Mouse (Mus musculus): Measurements from ENCODE around the gene Loxl3.

The Loxl3 gene

GRCm38 (mm10) chr6:83049367-83049766 is 15.4 kb downstream of the Loxl3 start:
- peaks cover 23% of the 10 kb centered on the region for H3K36me3 ChIP-seq (ENCODE audit: insufficient read depth, low read length)
- peaks cover 34% of the 10 kb centered on the region for H3K27me3 ChIP-seq (ENCODE audit: insufficient read depth, low read length)
- H3K4me3 ChIP-seq (replicated peaks; ENCODE audit: low read length): peak overlapping the region; percentile 43
- H3K9me3 ChIP-seq (ENCODE audit: low read length): peaks cover 4% of the 10 kb centered on the region; the same call in 1 of the 2 replicates
- TF ChIP-seq POU5F1 (IDR thresholded peaks at IDR 0.05; ENCODE audit: borderline replicate concordance, low read length) (no peak), CTCF (conservative IDR thresholded peaks at IDR 0.05; ENCODE audit: low read length) (no peak), NANOG (IDR thresholded peaks at IDR 0.05; ENCODE audit: borderline replicate concordance, low read length) (no peak)
- H3K4me1 ChIP-seq (replicated peaks; ENCODE audit: low read depth, low read length): peaks cover 36% of the 10 kb centered on the region

DNA sequence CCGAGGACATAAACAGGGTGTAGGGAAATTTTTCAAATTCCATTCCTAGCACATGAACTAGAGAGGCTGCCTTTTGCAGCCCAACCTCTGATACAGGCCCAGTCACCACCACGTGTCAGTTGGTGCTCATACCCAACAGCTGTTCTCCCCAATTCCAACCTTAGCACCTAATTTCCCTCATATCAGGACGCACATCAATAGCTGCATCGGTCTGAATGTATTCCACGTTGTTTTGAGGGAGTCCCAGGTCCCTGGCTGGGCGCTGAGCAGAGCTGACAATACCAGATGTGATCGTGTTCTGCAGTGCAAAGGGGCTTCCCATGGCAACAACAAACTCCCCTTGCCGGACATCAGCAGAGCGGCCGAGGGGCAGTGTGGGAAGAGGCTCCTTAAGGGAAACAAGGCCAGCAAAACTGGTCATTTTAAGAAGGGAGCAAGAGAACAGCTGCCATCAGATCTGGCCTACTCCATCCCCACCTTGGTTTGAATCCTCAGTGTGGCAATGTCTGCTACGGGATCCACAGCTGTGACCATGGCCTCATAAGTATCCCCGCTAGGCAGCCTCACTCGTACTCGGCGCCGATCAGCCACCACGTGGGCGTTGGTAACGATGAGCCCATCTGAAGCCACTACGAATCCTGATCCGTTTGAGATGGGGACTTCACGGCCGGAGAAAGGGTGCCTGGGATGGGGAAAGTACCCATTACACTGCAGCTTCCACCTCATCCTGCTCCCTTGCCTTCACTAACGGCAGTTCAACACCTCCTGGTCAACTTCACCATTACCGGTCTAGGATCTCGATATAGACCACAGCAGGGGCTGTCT is 19.4 kb downstream of the Loxl3 start:
- no peak for TF ChIP-seq CTCF (conservative IDR thresholded peaks at IDR 0.05; ENCODE audit: low read length)
- TF ChIP-seq NANOG (IDR thresholded peaks at IDR 0.05; ENCODE audit: borderline replicate concordance, low read length): no peak
- no peak for TF ChIP-seq POU5F1 (IDR thresholded peaks at IDR 0.05; ENCODE audit: borderline replicate concordance, low read length)
- Histone ChIP-seq H3K27me3 (ENCODE audit: insufficient read depth, low read length) (peaks cover 10% of the 10 kb centered on the region), H3K9me3 (ENCODE audit: low read length) (no peaks in the 10 kb centered on the region), H3K4me1 (replicated peaks; ENCODE audit: low read depth, low read length) (peaks cover 61% of the 10 kb centered on the region), H3K36me3 (ENCODE audit: insufficient read depth, low read length) (peaks cover 45% of the 10 kb centered on the region), H3K4me3 (replicated peaks; ENCODE audit: low read length) (peak overlapping the region; percentile 99)

GRCm38 (mm10) chr6:83054074-83054851 is 20.3 kb downstream of the Loxl3 start, which contains the start of gene Aup1:
Aup1 (plus strand) TSS chr6:83054521.
- Histone ChIP-seq H3K9me3 (ENCODE audit: low read length) (no peaks in the 10 kb centered on the region), H3K4me1 (replicated peaks; ENCODE audit: low read depth, low read length) (peaks cover 61% of the 10 kb centered on the region), H3K4me3 (replicated peaks; ENCODE audit: low read length) (peak within 1 kb of the TSS; percentile 99), H3K36me3 (ENCODE audit: insufficient read depth, low read length) (peaks cover 45% of the 10 kb centered on the region), H3K27me3 (ENCODE audit: insufficient read depth, low read length) (peaks cover 1% of the 10 kb centered on the region; the same call in 1 of the 2 replicates)
- TF ChIP-seq POU5F1 (IDR thresholded peaks at IDR 0.05; ENCODE audit: borderline replicate concordance, low read length) (no peak), CTCF (conservative IDR thresholded peaks at IDR 0.05; ENCODE audit: low read length) (no peak), NANOG (IDR thresholded peaks at IDR 0.05; ENCODE audit: borderline replicate concordance, low read length) (no peak)

DNA sequence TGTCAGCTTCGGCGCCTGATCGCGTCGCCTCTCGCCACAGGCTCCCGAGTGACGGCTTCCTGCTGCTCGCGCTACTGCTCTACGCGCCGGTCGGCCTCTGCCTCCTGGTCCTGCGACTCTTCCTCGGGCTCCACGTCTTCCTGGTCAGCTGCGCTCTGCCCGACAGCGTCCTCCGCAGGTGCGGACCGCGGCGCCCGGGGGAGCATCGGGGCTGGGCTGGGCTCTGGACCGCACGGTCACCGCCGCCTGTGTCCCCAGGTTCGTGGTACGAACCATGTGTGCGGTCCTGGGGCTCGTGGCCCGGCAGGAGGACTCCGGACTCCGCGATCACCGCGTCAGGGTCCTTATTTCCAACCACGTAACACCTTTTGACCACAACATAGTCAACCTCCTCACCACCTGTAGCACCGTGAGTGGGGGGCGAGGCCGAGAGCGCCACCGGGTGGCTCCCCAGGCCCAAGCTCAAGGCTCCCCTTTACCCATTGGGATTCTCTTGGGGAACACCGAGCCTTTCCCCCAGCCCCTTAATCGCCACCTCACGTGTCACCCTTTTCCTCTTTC is 21.0 kb downstream of the Loxl3 start, which contains the start of gene Htra2:
TSS of gene Htra2 (minus strand) at position 403 of the 561 bp plus-strand sequence.
- Histone ChIP-seq H3K27me3 (ENCODE audit: insufficient read depth, low read length) (peaks cover 2% of the 10 kb centered on the region; the same call in 1 of the 2 replicates), H3K4me1 (replicated peaks; ENCODE audit: low read depth, low read length) (peaks cover 54% of the 10 kb centered on the region), H3K4me3 (replicated peaks; ENCODE audit: low read length) (peak within 1 kb of the TSS; percentile 99), H3K36me3 (ENCODE audit: insufficient read depth, low read length) (peaks cover 45% of the 10 kb centered on the region), H3K9me3 (ENCODE audit: low read length) (no peaks in the 10 kb centered on the region)
- TF ChIP-seq POU5F1 (IDR thresholded peaks at IDR 0.05; ENCODE audit: borderline replicate concordance, low read length): no peak

- Histone ChIP-seq H3K9me3 (ENCODE audit: low read length) (no peaks in the 10 kb centered on the region), H3K36me3 (ENCODE audit: insufficient read depth, low read length) (peaks cover 22% of the 10 kb centered on the region), H3K27me3 (ENCODE audit: insufficient read depth, low read length) (peaks cover 16% of the 10 kb centered on the region), H3K4me3 (replicated peaks; ENCODE audit: low read length) (peak within 1 kb of the TSS; percentile 43), H3K4me1 (replicated peaks; ENCODE audit: low read depth, low read length) (peaks cover 47% of the 10 kb centered on the region)
- no peak for TF ChIP-seq CTCF (conservative IDR thresholded peaks at IDR 0.05; ENCODE audit: low read length)
- TF ChIP-seq NANOG (IDR thresholded peaks at IDR 0.05; ENCODE audit: borderline replicate concordance, low read length): no peak
- TF ChIP-seq POU5F1 (IDR thresholded peaks at IDR 0.05; ENCODE audit: borderline replicate concordance, low read length): no peak
Measured at GRCm38 (mm10) chr6:83057790-83058189, 23.8 kb downstream of the Loxl3 start, which contains the start of gene Dqx1. Dqx1 (plus strand) TSS chr6:83057844.

DNA sequence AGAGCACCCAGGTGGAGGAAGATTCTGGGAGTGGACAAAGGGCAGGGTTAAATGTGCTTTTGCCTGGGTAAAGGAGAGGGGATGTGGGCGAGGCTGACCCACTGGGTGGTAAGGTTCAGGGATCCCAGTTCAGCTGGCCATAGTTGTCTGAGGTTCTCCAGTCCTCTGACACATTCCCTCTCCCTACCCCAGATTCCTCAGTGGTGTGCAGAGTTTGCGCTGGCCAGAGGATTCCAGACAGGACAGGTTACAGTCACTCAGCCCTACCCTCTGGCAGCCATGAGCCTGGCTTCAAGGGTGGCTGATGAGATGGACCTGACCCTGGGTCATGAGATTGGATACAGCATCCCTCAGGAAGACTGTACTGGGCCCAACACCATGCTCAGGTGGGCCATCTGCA is 24.8 kb downstream of the Loxl3 start:
- H3K27me3 ChIP-seq (ENCODE audit: insufficient read depth, low read length): peaks cover 25% of the 10 kb centered on the region
- H3K4me3 ChIP-seq (replicated peaks; ENCODE audit: low read length): peak overlapping the region; percentile 43
- no peaks in the 10 kb centered on the region for H3K9me3 ChIP-seq (ENCODE audit: low read length)
- TF ChIP-seq CTCF (conservative IDR thresholded peaks at IDR 0.05; ENCODE audit: low read length): no peak
- no peak for TF ChIP-seq NANOG (IDR thresholded peaks at IDR 0.05; ENCODE audit: borderline replicate concordance, low read length)
- no peak for TF ChIP-seq POU5F1 (IDR thresholded peaks at IDR 0.05; ENCODE audit: borderline replicate concordance, low read length)
- peaks cover 22% of the 10 kb centered on the region for H3K36me3 ChIP-seq (ENCODE audit: insufficient read depth, low read length)
- peaks cover 38% of the 10 kb centered on the region for H3K4me1 ChIP-seq (replicated peaks; ENCODE audit: low read depth, low read length)

DNA sequence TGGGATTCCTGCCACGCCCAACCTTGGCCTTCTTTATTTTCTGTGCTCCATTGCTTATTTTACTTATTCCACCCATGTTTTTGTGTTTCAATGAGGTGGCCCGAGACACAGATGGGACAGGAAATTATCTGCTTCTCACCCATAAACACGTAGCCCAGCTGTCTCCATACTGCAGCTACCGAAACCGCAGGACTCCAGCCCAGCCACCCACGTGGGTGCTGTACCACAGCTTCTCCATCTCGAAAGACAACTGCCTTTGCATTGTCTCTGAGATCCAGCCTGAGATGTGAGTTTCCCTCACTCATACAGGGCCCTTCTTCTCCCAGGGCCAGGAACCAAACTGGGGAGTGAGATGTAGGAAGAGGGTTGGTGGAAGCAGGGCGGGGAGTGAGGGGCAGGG is 32.0 kb downstream of the Loxl3 start:
- H3K9me3 ChIP-seq (ENCODE audit: low read length): no peaks in the 10 kb centered on the region
- TF ChIP-seq CTCF (conservative IDR thresholded peaks at IDR 0.05; ENCODE audit: low read length) (no peak), POU5F1 (IDR thresholded peaks at IDR 0.05; ENCODE audit: borderline replicate concordance, low read length) (no peak), NANOG (IDR thresholded peaks at IDR 0.05; ENCODE audit: borderline replicate concordance, low read length) (no peak)
- peaks cover 53% of the 10 kb centered on the region for H3K4me1 ChIP-seq (replicated peaks; ENCODE audit: low read depth, low read length)
- no peaks in the 10 kb centered on the region for H3K36me3 ChIP-seq (ENCODE audit: insufficient read depth, low read length)
- H3K27me3 ChIP-seq (ENCODE audit: insufficient read depth, low read length): peaks cover 94% of the 10 kb centered on the region
- H3K4me3 ChIP-seq (replicated peaks; ENCODE audit: low read length): peak overlapping the region; percentile 3; the same call in 1 of the 2 replicates

DNA sequence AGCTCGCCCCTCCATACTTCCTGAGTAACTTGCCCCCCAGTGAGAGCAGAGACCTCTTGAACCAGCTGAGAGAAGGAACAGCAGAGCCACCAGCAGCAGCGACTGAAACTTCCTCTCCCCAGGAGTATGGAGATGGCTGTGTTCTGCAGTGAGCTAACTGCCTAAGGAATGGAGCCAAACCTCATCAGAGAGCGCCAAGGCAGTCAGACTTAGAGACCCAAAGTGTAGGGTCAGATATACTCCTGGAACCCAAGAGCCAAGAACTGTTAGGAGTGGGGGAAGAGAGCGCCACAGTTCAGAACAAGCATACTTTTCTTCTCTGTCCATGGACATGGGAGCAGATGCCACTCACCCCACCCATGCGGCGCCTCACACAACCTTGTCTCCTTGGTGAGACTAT is 32.5 kb downstream of the Loxl3 start:
- peak overlapping the region; percentile 3; the same call in 1 of the 2 replicates for H3K4me3 ChIP-seq (replicated peaks; ENCODE audit: low read length)
- no peaks in the 10 kb centered on the region for H3K9me3 ChIP-seq (ENCODE audit: low read length)
- no peaks in the 10 kb centered on the region for H3K36me3 ChIP-seq (ENCODE audit: insufficient read depth, low read length)
- H3K27me3 ChIP-seq (ENCODE audit: insufficient read depth, low read length): peaks cover 98% of the 10 kb centered on the region
- no peak for TF ChIP-seq NANOG (IDR thresholded peaks at IDR 0.05; ENCODE audit: borderline replicate concordance, low read length)
- no peak for TF ChIP-seq POU5F1 (IDR thresholded peaks at IDR 0.05; ENCODE audit: borderline replicate concordance, low read length)
- no peak for TF ChIP-seq CTCF (conservative IDR thresholded peaks at IDR 0.05; ENCODE audit: low read length)
- H3K4me1 ChIP-seq (replicated peaks; ENCODE audit: low read depth, low read length): peaks cover 58% of the 10 kb centered on the region

Data from E14TG2a.4 (cell line).